Mouse (Mus musculus): ENCODE results near the gene Nxph4.
A peak's percentile ranks its signal among the peaks of the same experiment; 100 is the strongest.

Nxph4 gene

GRCm38 (mm10) chr10:127514764-127515163 is 19.6 kb downstream of the Nxph4 start, which contains the start of gene Ndufa4l2:
TSS of gene Ndufa4l2 (plus strand) at chr10:127514967.
- no peak for DNase-seq

- no peak for DNase-seq
These were observed 20.2 kb downstream of the Nxph4 start for GRCm38 (mm10) chr10:127514111-127514698.

GRCm38 (mm10) chr10:127513501-127514091 is 20.8 kb downstream of the Nxph4 start:
- no peak for DNase-seq

GRCm38 (mm10) chr10:127512813-127513212 is 21.5 kb downstream of the Nxph4 start:
- peak; percentile 91 for DNase-seq

- no peak for DNase-seq
These were observed 22.1 kb downstream of the Nxph4 start for GRCm38 (mm10) chr10:127512307-127512666.

GRCm38 (mm10) chr10:127511634-127512306 is 22.6 kb downstream of the Nxph4 start:
- DNase-seq = peak; percentile 87

- no peak for DNase-seq
These were observed 23.3 kb downstream of the Nxph4 start for GRCm38 (mm10) chr10:127510895-127511617.

- DNase-seq = peak; percentile 51
These were observed 24.3 kb downstream of the Nxph4 start for GRCm38 (mm10) chr10:127509837-127510701.

- DNase-seq = peak; percentile 72
These were observed 25.1 kb downstream of the Nxph4 start for GRCm38 (mm10) chr10:127509051-127509836.

- peak; percentile 61 for DNase-seq
These were observed 26.1 kb downstream of the Nxph4 start for GRCm38 (mm10) chr10:127508239-127508638.

GRCm38 (mm10) chr10:127500894-127501893 is 33.2 kb downstream of the Nxph4 start, which contains the start of gene Stac3:
TSS of gene Stac3 (plus strand) at chr10:127501686.
- DNase-seq = no peak

- no peak for DNase-seq
These were observed 34.3 kb downstream of the Nxph4 start for GRCm38 (mm10) chr10:127500042-127500441.

GRCm38 (mm10) chr10:127499516-127499915 is 34.8 kb downstream of the Nxph4 start:
- DNase-seq = no peak

GRCm38 (mm10) chr10:127496156-127496555 is 38.2 kb downstream of the Nxph4 start:
- no peak for DNase-seq

- DNase-seq = no peak
These were observed 42.2 kb downstream of the Nxph4 start for GRCm38 (mm10) chr10:127492118-127492517.

- no peak for DNase-seq
These were observed 43.2 kb downstream of the Nxph4 start for GRCm38 (mm10) chr10:127491128-127491512.

- DNase-seq = no peak
These were observed 43.9 kb downstream of the Nxph4 start for GRCm38 (mm10) chr10:127490160-127491127.

- no peak for DNase-seq
These were observed 45.5 kb downstream of the Nxph4 start for GRCm38 (mm10) chr10:127488856-127489255.

GRCm38 (mm10) chr10:127485235-127485634 is 49.1 kb downstream of the Nxph4 start:
- DNase-seq = no peak
